Mouse (Mus musculus) bone marrow macrophage, adult 2 months (primary cell): ENCODE results near the gene Slc13a1.

Experiments
- CTCF ChIP-seq: IDR thresholded peaks from 2 replicates; pipeline ENCODE4 v1.5.1; 2012; ENCODE audit warnings: low read depth, mild to moderate bottlenecking, low read length, moderate library complexity
- POLR2A ChIP-seq: IDR thresholded peaks from 2 replicates; pipeline ENCODE4 v1.6.1; 2012; ENCODE audit warnings: mild to moderate bottlenecking, low read depth, low read length, borderline replicate concordance

- TF ChIP-seq CTCF: no peak
- no peak for TF ChIP-seq POLR2A
Observed at GRCm38 (mm10) chr6:24200644-24201484, 33.0 kb upstream of the Slc13a1 start.
